Mouse (Mus musculus): ENCODE results near the gene Catsperd.

- TF ChIP-seq CTCF (IDR thresholded peaks at IDR 0.05; ENCODE audit: control insufficient read depth, insufficient read depth, low read length) (no peak), POLR2A (IDR thresholded peaks at IDR 0.05; ENCODE audit: borderline replicate concordance, control insufficient read depth, low read depth, low read length) (no peak)
Observed at GRCm38 (mm10) chr17:56669766-56670165, 41.8 kb downstream of the Catsperd start.
